Mouse (Mus musculus) lung, embryonic 16.5 days (tissue): ENCODE data around the gene Atxn1. TPM values are rescaled to one million over a fixed set of nuclear protein-coding genes. Genes with fewer than 3 reads are reported as not detected.

ENCODE experiments used
- ATAC-seq: fragments of 200-750 bp; cut with Nextera tagmentation; 2 replicates; pipeline ENCODE4 v1.8.0; 2017; ENCODE audit warnings: low read depth, mild to moderate bottlenecking, moderate library complexity
- H3K27ac ChIP-seq: fragments of 300-500 bp; sonication (generic); 2 replicates; pipeline ENCODE4 v1.5.1; 2014; ENCODE audit warnings: mild to moderate bottlenecking, control low read depth, low read length
- H3K27me3 ChIP-seq: fragments of 300-500 bp; sonication (generic); 2 replicates; pipeline ENCODE4 v1.6.1; 2014; ENCODE audit warnings: low read depth, low read length, mixed read lengths; ENCODE audit not compliant: control insufficient read depth, insufficient read depth
- H3K36me3 ChIP-seq: fragments of 300-500 bp; sonication (generic); 2 replicates; pipeline ENCODE4 v1.6.1; 2014; ENCODE audit warnings: low read length; ENCODE audit not compliant: control insufficient read depth, insufficient read depth
- H3K4me1 ChIP-seq: fragments of 300-500 bp; sonication (generic); replicated peaks from 2 replicates; pipeline ENCODE4 v1.6.1; 2014; ENCODE audit warnings: low read length, mixed read lengths; ENCODE audit not compliant: control insufficient read depth, insufficient read depth
- H3K4me2 ChIP-seq: fragments of 300-500 bp; sonication (generic); 2 replicates; pipeline ENCODE4 v1.6.1; 2014; ENCODE audit warnings: low read depth, low read length, control low read depth
- H3K4me3 ChIP-seq: fragments of 300-500 bp; sonication (generic); 2 replicates; pipeline ENCODE4 v1.5.1; 2014; ENCODE audit warnings: mild to moderate bottlenecking, low read length, control low read depth
- H3K9ac ChIP-seq: fragments of 300-500 bp; sonication (generic); 2 replicates; pipeline ENCODE4 v1.6.1; 2014; ENCODE audit warnings: low read length, control low read depth
- H3K9me3 ChIP-seq: fragments of 300-500 bp; sonication (generic); 2 replicates; pipeline ENCODE4 v1.6.1; 2016; ENCODE audit warnings: low read length; ENCODE audit not compliant: control insufficient read depth
- WGBS: fragments of 180-500 bp; shearing (Covaris S2); extraction: QIAGEN DNeasy Blood & Tissue Kit; methylation state at CpG from one replicate; pipeline ENCODE4 v1.1.7; 2014; 5-methylcytosine and 5-hydroxymethylcytosine counted together
- polyA plus RNA-seq: library from polyadenylated mRNA; unstranded; fragments of >200 nt; fragmentation: Nextera tagmentation; extraction: Ambion mirVana; gene quantifications from 2 replicates; pipeline ENCODE4 v1.2.1, GENCODE M21; 2015

Atxn1 gene
- polyA plus RNA-seq, 1 experiment from 2014 or later = 8.3 TPM

DNA sequence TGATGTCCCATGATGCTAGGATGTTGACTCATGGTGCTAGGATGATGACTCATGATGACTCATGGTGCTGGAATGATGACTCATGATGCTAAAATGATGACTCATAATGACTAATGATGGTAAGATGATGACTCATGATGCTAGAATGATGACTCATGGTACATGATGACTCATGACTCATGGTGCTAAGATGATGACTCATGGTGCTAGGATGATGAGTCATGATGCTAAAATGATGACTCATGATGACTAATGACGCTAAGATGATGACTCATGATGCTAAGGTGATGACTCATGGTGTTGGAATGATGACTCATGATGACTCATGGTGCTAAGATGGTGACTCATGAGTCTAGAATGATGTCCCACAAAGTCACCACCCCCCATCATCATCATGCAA, 341.0 kb downstream of the Atxn1 start:
- ATAC-seq = no peak
- H3K9ac ChIP-seq = no peak overlapping the region

DNA sequence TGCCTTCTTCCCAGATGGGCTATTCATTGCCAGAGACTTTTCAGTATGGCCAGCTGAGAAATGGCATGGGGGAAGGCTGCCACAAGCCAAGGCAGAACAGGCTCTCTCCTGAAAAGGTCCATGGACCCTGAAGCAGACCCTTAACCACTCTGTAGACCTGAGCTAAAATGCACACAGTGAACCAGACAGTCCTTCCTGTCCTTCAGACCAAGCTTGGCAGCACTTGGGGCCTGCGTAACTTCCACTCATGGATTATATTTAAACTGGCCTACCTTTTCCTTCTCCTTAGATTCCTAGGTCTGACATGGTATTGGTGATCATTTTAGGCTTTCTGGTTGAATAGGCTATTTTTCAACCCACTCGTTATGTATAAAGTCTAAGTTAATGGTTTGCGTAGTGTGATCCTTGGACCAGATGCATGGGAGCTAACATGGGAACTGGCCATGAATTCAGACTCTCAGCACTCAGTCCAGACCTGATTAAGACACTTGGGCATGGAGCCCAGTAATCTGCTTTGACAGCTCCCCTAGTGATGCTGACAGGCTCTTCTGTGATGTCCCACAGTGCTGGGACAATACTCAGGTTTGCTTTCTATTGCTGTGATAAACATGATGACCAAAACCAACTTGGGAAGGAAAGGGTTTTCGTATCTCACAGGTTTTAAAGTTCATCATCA, 341.8 kb downstream of the Atxn1 start:
- H3K9me3 ChIP-seq = no peaks in the 10 kb centered on the region
- peaks cover 2% of the 10 kb centered on the region; the same call in 1 of the 2 replicates for H3K36me3 ChIP-seq
- H3K4me2 ChIP-seq = no peak overlapping the region
- H3K4me1 ChIP-seq = peaks cover 14% of the 10 kb centered on the region
- 80% methylated on average over 4 of the region's 4 CpGs for WGBS
- no peak overlapping the region for H3K27ac ChIP-seq
- H3K9ac ChIP-seq = no peak overlapping the region
- H3K27me3 ChIP-seq = no peaks in the 10 kb centered on the region
- H3K4me3 ChIP-seq = no peak overlapping the region
- ATAC-seq = peak; percentile 38; the same call in 1 of the 2 replicates

More for the DNA sequence above, 341.0 kb downstream of the Atxn1 start:
- H3K4me1 ChIP-seq = peaks cover 19% of the 10 kb centered on the region
- H3K27ac ChIP-seq = no peak overlapping the region
- no peaks in the 10 kb centered on the region for H3K27me3 ChIP-seq
- H3K9me3 ChIP-seq = no peaks in the 10 kb centered on the region
- H3K4me2 ChIP-seq = no peak overlapping the region
- H3K4me3 ChIP-seq = no peak overlapping the region
- WGBS = 70% methylated on average over 1 of the region's 1 CpGs
- peaks cover 2% of the 10 kb centered on the region; the same call in 1 of the 2 replicates for H3K36me3 ChIP-seq

DNA sequence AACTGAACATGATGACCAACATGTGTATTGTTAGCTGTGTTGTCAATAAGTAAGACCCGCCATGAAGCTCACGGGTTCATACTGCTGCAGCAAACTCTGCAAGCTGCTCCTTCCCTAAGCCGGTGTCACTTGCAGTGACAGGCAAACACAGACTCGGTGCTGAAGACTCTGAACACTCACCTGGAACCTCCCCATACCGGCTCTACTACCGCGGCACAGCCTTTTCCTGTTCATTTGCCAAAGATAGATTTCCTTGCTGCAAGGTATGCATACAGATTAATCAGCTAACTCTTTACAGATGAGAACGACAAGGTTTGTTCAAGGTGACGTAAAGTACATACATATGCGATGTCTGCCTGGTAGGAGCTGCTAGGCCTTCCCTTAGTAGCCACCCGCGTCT, 344.1 kb downstream of the Atxn1 start:
- no peak overlapping the region for H3K27ac ChIP-seq
- no peak for ATAC-seq
- H3K9me3 ChIP-seq = no peaks in the 10 kb centered on the region
- no peaks in the 10 kb centered on the region for H3K27me3 ChIP-seq
- H3K9ac ChIP-seq = no peak overlapping the region
- no peak overlapping the region for H3K4me2 ChIP-seq
- no peak overlapping the region for H3K4me3 ChIP-seq
- H3K36me3 ChIP-seq = peaks cover 2% of the 10 kb centered on the region; the same call in 1 of the 2 replicates
- H3K4me1 ChIP-seq = 0 out of 2 replicates have a peak, but pooled peaks cover 2% of the 10 kb centered on the region
- WGBS = 57% methylated on average over 12 of the region's 12 CpGs

DNA sequence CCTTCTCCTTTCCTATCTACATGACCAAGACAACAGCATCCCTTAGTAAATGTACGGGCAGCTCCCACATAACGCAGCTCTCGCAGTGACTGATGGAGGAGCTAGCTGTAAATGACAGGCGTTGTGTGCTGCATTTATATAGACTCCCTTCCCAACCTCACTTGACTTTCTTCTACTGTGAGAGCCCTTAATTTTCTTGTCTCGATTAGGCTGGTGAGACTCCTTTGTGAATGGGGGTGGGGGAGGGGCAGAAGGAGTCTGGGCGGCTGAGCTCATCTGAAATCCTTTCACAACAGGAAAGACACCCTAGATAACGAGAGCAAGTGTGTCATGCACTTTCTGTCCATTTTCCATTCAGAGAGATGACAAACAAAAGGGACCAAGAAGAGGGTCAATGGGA, 344.5 kb downstream of the Atxn1 start:
- WGBS = 60% methylated on average over 7 of the region's 7 CpGs
- Histone ChIP-seq H3K36me3 (peaks cover 2% of the 10 kb centered on the region; the same call in 1 of the 2 replicates), H3K4me3 (no peak overlapping the region), H3K27ac (no peak overlapping the region), H3K9ac (no peak overlapping the region), H3K4me2 (no peak overlapping the region), H3K4me1 (0 out of 2 replicates have a peak, but pooled peaks cover 2% of the 10 kb centered on the region), H3K27me3 (no peaks in the 10 kb centered on the region), H3K9me3 (no peaks in the 10 kb centered on the region)
- no peak for ATAC-seq

DNA sequence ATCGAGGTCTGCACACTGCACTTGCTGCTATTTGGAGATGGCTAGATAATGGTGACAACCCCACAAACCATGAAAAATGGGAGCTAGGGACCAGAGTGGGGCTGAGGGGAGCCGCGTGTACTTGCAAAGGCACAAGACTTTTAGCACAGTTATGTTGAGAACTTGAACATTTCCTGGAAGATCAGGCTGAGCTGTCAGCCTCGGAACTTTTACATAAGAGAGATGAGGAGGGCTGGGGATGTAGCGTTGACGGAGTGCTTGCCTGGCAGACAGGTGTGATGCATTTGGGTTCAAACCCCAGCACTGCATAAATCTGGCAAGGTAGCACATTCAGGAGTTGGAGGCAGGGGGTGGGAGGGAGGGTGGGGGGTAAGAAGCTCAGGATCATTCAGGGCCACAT, 346.8 kb downstream of the Atxn1 start:
- H3K4me2 ChIP-seq = no peak overlapping the region
- H3K4me3 ChIP-seq = no peak overlapping the region
- H3K9me3 ChIP-seq = no peaks in the 10 kb centered on the region
- H3K27me3 ChIP-seq = no peaks in the 10 kb centered on the region
- WGBS = 71% methylated on average over 6 of the region's 6 CpGs
- H3K27ac ChIP-seq = no peak overlapping the region
- no peaks in the 10 kb centered on the region for H3K36me3 ChIP-seq
- H3K4me1 ChIP-seq = 0 out of 2 replicates have a peak, but pooled peaks cover 2% of the 10 kb centered on the region
- H3K9ac ChIP-seq = no peak overlapping the region
- ATAC-seq = no peak

DNA sequence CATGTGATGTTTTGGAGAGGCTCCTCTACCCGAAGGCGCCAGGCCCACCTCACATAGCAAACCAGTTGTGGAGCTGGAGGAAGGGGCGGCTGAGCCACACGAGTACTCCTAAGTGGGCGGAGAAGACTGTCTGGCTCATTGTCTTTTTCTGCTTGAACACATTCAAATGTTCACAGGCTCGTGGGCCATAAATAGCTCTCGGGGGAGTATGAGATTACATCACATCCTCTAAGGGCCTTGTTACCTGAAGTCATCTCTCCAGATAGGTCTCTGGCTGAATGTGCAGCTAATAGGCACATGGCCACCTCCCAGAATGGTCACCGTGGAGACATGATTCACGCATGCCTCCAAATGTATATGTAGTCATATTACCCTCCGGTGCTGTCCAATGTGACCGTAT, 350.0 kb downstream of the Atxn1 start:
- Histone ChIP-seq H3K4me2 (no peak overlapping the region), H3K9ac (no peak overlapping the region), H3K27me3 (no peaks in the 10 kb centered on the region), H3K36me3 (no peaks in the 10 kb centered on the region), H3K4me1 (no peaks in the 10 kb centered on the region), H3K9me3 (no peaks in the 10 kb centered on the region), H3K27ac (no peak overlapping the region), H3K4me3 (no peak overlapping the region)
- 64% methylated on average over 11 of the region's 11 CpGs for WGBS
- ATAC-seq = no peak

DNA sequence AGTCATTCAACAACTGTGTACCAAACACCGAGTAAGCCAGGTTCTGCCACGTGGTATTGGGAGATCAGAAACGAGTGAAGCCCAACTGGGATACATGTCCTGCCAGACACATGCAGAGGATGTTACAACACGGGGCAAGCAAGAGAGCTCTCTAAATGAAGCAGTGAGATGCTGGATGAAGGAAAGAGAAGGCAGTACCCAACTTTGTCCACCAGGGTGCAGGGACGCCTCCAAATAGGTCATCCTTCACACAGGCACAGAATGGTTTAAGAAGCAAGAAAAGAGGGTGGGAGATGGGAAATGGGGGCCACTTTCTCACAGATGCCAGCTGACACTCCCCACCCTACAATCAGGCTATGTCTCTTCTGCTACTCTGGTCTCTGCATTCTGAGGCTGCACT, 351.5 kb downstream of the Atxn1 start:
- Histone ChIP-seq H3K4me1 (no peaks in the 10 kb centered on the region), H3K27ac (no peak overlapping the region), H3K4me2 (no peak overlapping the region), H3K27me3 (no peaks in the 10 kb centered on the region), H3K4me3 (no peak overlapping the region), H3K9ac (no peak overlapping the region), H3K36me3 (no peaks in the 10 kb centered on the region), H3K9me3 (0 out of 2 replicates have a peak, but pooled peaks cover 6% of the 10 kb centered on the region)
- 28% methylated on average over 5 of the region's 5 CpGs for WGBS
- ATAC-seq = no peak

DNA sequence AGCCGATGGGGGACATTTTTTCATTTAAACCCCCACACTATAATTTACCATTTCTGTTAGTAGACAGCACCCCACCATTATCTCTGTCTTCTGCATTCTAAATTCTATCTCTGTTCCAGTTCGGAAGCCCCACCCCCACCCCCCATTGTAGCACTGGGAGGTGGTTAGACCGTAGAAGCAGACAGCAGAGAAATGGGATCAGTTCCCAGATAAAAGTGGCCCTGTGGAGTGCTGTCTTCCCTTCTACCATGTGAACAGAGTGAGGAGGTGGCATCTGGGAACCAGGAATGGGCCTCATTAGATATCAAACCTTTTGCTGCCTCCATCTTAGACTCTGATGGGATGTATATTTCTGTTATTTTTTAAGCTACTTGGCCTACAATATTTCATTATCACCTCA, 353.3 kb downstream of the Atxn1 start:
- no peak for ATAC-seq

DNA sequence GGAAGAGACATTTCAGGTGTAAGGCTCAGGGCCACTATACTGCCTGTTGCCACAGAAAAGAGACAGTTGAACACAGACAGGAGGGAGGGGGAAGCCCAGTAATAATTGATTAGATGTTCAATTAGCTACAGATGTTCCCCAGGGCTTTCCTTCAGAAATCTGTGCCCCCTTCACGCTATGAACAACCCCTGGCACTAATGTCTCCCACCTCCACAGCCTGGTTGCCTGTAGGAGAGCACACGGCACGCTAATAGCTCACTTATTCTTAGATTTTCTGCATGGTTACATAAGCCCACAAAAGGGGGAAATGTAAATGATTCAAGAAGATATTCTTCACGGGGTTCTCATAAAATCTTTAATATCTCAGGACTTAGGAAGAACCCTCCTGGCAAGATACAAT, 355.3 kb downstream of the Atxn1 start:
- Histone ChIP-seq H3K9me3 (0 out of 2 replicates have a peak, but pooled peaks cover 6% of the 10 kb centered on the region), H3K9ac (no peak overlapping the region), H3K4me3 (no peak overlapping the region), H3K4me2 (no peak overlapping the region), H3K4me1 (no peaks in the 10 kb centered on the region), H3K27me3 (no peaks in the 10 kb centered on the region), H3K36me3 (no peaks in the 10 kb centered on the region), H3K27ac (no peak overlapping the region)
- no peak for ATAC-seq
- 80% methylated on average over 4 of the region's 4 CpGs for whole genome bisulfite sequencing

More for the DNA sequence above, 353.3 kb downstream of the Atxn1 start:
- H3K9me3 ChIP-seq = 0 out of 2 replicates have a peak, but pooled peaks cover 6% of the 10 kb centered on the region
- WGBS = 81% methylated on average over 3 of the region's 3 CpGs
- H3K9ac ChIP-seq = no peak overlapping the region
- no peaks in the 10 kb centered on the region for H3K4me1 ChIP-seq
- H3K27ac ChIP-seq = no peak overlapping the region
- H3K4me2 ChIP-seq = no peak overlapping the region
- H3K4me3 ChIP-seq = no peak overlapping the region
- no peaks in the 10 kb centered on the region for H3K36me3 ChIP-seq
- no peaks in the 10 kb centered on the region for H3K27me3 ChIP-seq
